Mouse (Mus musculus): ENCODE data around the gene Mustn1. TPM values are rescaled to one million over a fixed set of nuclear protein-coding genes. Genes with fewer than 3 reads are reported as not detected.

Mustn1 gene
- polyA plus RNA-seq, 1 experiment from 2014 or later, result 20.0 TPM

GRCm38 (mm10) chr14:30880811-30881717 lies 2.1 kb downstream of the Mustn1 start:
- no peaks in the 10 kb centered on the region for H3K27me3 ChIP-seq
- H3K9me3 ChIP-seq (replicated peaks), result no peaks in the 10 kb centered on the region
- ATAC-seq (ENCODE audit: insufficient number of reproducible peaks, low FRiP score, low TSS enrichment, low read depth), result no peak
- H3K36me3 ChIP-seq, result no peaks in the 10 kb centered on the region
- no peak overlapping the region for H3K4me3 ChIP-seq (replicated peaks)
- no peak overlapping the region for H3K9ac ChIP-seq
- H3K27ac ChIP-seq (replicated peaks), result no peak overlapping the region
- H3K4me2 ChIP-seq (replicated peaks), result no peak overlapping the region
- H3K4me1 ChIP-seq, result peaks cover 19% of the 10 kb centered on the region
- WGBS, result 80% methylated on average over 17 of the region's 17 CpGs

- Histone ChIP-seq H3K27ac (replicated peaks) (no peak overlapping the region), H3K4me2 (replicated peaks) (no peak overlapping the region), H3K9me3 (replicated peaks) (no peaks in the 10 kb centered on the region), H3K27me3 (no peaks in the 10 kb centered on the region), H3K9ac (no peak overlapping the region), H3K36me3 (no peaks in the 10 kb centered on the region), H3K4me3 (replicated peaks) (no peak overlapping the region), H3K4me1 (peaks cover 19% of the 10 kb centered on the region)
- WGBS, result 92% methylated on average over 3 of the region's 3 CpGs
- no peak for ATAC-seq (ENCODE audit: insufficient number of reproducible peaks, low FRiP score, low TSS enrichment, low read depth)
Measured at GRCm38 (mm10) chr14:30881718-30882108, 2.7 kb downstream of the Mustn1 start.

GRCm38 (mm10) chr14:30885298-30885697 lies 6.3 kb downstream of the Mustn1 start:
- Histone ChIP-seq H3K9me3 (replicated peaks) (no peaks in the 10 kb centered on the region), H3K4me1 (peaks cover 6% of the 10 kb centered on the region; the same call in 1 of the 2 replicates), H3K27ac (replicated peaks) (no peak overlapping the region), H3K27me3 (no peaks in the 10 kb centered on the region), H3K36me3 (no peaks in the 10 kb centered on the region), H3K9ac (no peak overlapping the region), H3K4me3 (replicated peaks) (no peak overlapping the region), H3K4me2 (replicated peaks) (no peak overlapping the region)
- WGBS, result 5% methylated on average over 3 of the region's 3 CpGs
- no peak for ATAC-seq (ENCODE audit: insufficient number of reproducible peaks, low FRiP score, low TSS enrichment, low read depth)

DNA sequence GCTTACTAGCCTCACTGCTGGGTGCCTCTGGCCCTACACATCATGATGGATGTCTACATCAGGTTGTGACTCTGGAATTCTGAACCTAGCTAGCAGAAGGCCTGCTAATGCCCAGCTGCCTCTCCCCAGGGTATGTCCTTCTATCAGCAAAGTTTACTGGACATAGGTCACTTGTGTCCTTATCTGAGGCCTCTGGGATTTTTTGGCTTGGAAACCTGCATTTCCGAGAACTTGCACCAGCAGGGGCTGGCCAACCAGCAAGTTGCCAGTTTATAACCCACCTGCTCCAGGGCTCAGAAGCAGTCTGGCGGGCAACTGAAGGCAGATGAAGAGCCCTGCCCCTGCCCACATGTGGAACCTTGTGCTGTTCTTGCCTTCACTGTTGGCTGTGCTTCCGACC lies 7.2 kb downstream of the Mustn1 start, which contains the start of gene Itih4:
TSS of gene Itih4 (plus strand) at position 273 of the 400 bp plus-strand sequence.
- H3K36me3 ChIP-seq, result no peaks in the 10 kb centered on the region
- H3K27me3 ChIP-seq, result no peaks in the 10 kb centered on the region
- no peak within 1 kb of the TSS for H3K27ac ChIP-seq (replicated peaks)
- H3K4me3 ChIP-seq (replicated peaks), result no peak within 1 kb of the TSS
- H3K9me3 ChIP-seq (replicated peaks), result no peaks in the 10 kb centered on the region
- peaks cover 6% of the 10 kb centered on the region; the same call in 1 of the 2 replicates for H3K4me1 ChIP-seq
- no peak within 1 kb of the TSS for H3K9ac ChIP-seq
- H3K4me2 ChIP-seq (replicated peaks), result no peak within 1 kb of the TSS
- WGBS, result 85% methylated on average over 3 of the region's 3 CpGs
- ATAC-seq (ENCODE audit: insufficient number of reproducible peaks, low FRiP score, low TSS enrichment, low read depth), result no peak

GRCm38 (mm10) chr14:30888271-30888732 lies 9.3 kb downstream of the Mustn1 start:
- Histone ChIP-seq H3K27ac (replicated peaks) (no peak overlapping the region), H3K4me2 (replicated peaks) (peak overlapping the region; percentile 24; the same call in 1 of the 2 replicates), H3K4me1 (peaks cover 6% of the 10 kb centered on the region; the same call in 1 of the 2 replicates), H3K9ac (no peak overlapping the region), H3K4me3 (replicated peaks) (no peak overlapping the region; the same call in 1 of the 2 replicates), H3K36me3 (no peaks in the 10 kb centered on the region), H3K9me3 (replicated peaks) (no peaks in the 10 kb centered on the region), H3K27me3 (no peaks in the 10 kb centered on the region)
- 11% methylated on average over 9 of the region's 9 CpGs for WGBS
- ATAC-seq (ENCODE audit: insufficient number of reproducible peaks, low FRiP score, low TSS enrichment, low read depth), result no peak

DNA sequence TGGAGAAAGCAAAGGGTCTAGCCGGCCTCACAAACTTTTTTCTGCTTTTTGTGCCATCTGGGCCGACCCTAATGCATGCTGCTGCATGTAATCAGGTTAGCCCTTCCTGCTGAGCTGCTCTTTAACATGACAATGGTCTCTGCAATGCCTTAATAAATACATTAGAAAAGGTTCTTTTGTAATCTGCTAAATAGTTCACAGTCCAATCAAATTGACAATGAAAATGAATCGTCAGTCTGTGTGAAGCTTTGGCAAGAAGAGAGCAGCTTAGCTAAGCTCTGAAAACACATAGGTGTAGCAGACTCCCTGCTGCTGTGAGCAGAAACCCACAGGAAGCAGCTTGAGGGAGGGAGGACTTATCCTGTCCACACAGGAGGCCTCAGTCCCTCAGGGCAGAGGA lies 21.0 kb downstream of the Mustn1 start:
- H3K27me3 ChIP-seq, result no peaks in the 10 kb centered on the region
- no peak overlapping the region for H3K4me3 ChIP-seq (replicated peaks)
- 51% methylated on average over 3 of the region's 3 CpGs for WGBS
- no peak overlapping the region for H3K9ac ChIP-seq
- no peak overlapping the region for H3K27ac ChIP-seq (replicated peaks)
- H3K9me3 ChIP-seq (replicated peaks), result no peaks in the 10 kb centered on the region
- no peaks in the 10 kb centered on the region for H3K4me1 ChIP-seq
- H3K4me2 ChIP-seq (replicated peaks), result no peak overlapping the region
- ATAC-seq (ENCODE audit: insufficient number of reproducible peaks, low FRiP score, low TSS enrichment, low read depth), result no peak
- no peaks in the 10 kb centered on the region for H3K36me3 ChIP-seq

DNA sequence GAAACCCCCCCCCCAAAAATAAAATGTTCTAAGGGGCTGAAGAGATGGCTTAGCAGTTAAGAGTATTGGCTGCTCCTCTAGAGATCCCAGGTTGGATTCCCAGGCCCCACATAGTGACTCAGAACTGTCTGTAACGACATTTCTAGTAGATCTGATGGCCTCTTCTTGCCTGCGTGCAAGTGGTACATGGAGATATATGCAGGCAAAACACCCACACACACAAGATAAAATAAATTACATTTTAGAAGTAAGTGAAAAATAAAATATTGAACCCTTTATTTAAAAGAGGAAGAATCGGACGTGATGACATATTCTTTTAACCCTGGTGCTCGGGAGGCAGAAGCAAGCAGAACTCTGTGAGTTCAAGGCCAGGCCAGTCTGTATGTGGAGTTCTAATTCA lies 23.6 kb downstream of the Mustn1 start:
- Histone ChIP-seq H3K9me3 (replicated peaks) (no peaks in the 10 kb centered on the region), H3K4me1 (no peaks in the 10 kb centered on the region), H3K27me3 (no peaks in the 10 kb centered on the region), H3K9ac (no peak overlapping the region), H3K36me3 (no peaks in the 10 kb centered on the region), H3K4me2 (replicated peaks) (no peak overlapping the region), H3K27ac (replicated peaks) (no peak overlapping the region), H3K4me3 (replicated peaks) (no peak overlapping the region)
- no peak for ATAC-seq (ENCODE audit: insufficient number of reproducible peaks, low FRiP score, low TSS enrichment, low read depth)
- WGBS, result 89% methylated on average over 5 of the region's 5 CpGs

GRCm38 (mm10) chr14:30903036-30903435 lies 24.0 kb downstream of the Mustn1 start:
- Histone ChIP-seq H3K9me3 (replicated peaks) (no peaks in the 10 kb centered on the region), H3K4me2 (replicated peaks) (no peak overlapping the region), H3K4me3 (replicated peaks) (no peak overlapping the region), H3K27ac (replicated peaks) (no peak overlapping the region), H3K36me3 (no peaks in the 10 kb centered on the region), H3K9ac (no peak overlapping the region), H3K27me3 (no peaks in the 10 kb centered on the region), H3K4me1 (no peaks in the 10 kb centered on the region)
- no peak for ATAC-seq (ENCODE audit: insufficient number of reproducible peaks, low FRiP score, low TSS enrichment, low read depth)
- WGBS, result 52% methylated on average over 3 of the region's 3 CpGs

DNA sequence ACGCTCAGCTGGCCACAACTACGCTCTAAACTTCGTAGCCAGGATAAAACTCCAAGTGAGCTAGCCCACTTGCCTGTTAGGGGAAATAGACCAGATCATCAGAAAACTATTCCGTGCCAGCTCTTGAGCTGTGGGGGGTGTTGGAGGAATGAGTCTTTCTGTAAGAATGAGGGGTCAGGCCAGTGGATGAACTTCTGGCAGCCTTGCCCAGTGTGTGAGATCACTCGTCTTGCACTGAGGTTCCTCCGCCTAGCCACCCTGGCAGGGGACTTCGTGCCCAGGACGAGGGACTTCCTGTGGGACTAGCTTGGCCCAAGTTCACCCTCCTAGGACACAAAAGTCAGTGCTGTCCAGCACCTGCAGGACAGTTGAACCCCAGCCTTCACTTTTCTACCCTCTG lies 25.3 kb downstream of the Mustn1 start:
- no peaks in the 10 kb centered on the region for H3K9me3 ChIP-seq (replicated peaks)
- WGBS, result 74% methylated on average over 8 of the region's 8 CpGs
- H3K4me3 ChIP-seq (replicated peaks), result no peak overlapping the region
- no peak overlapping the region for H3K9ac ChIP-seq
- H3K4me1 ChIP-seq, result no peaks in the 10 kb centered on the region
- H3K4me2 ChIP-seq (replicated peaks), result no peak overlapping the region
- no peak overlapping the region for H3K27ac ChIP-seq (replicated peaks)
- no peaks in the 10 kb centered on the region for H3K27me3 ChIP-seq
- no peaks in the 10 kb centered on the region for H3K36me3 ChIP-seq
- ATAC-seq (ENCODE audit: insufficient number of reproducible peaks, low FRiP score, low TSS enrichment, low read depth), result no peak

GRCm38 (mm10) chr14:30906001-30906400 lies 27.0 kb downstream of the Mustn1 start:
- no peak overlapping the region for H3K27ac ChIP-seq (replicated peaks)
- H3K36me3 ChIP-seq, result no peaks in the 10 kb centered on the region
- H3K4me1 ChIP-seq, result no peaks in the 10 kb centered on the region
- 84% methylated on average over 6 of the region's 6 CpGs for WGBS
- no peaks in the 10 kb centered on the region for H3K27me3 ChIP-seq
- H3K9me3 ChIP-seq (replicated peaks), result no peaks in the 10 kb centered on the region
- H3K4me3 ChIP-seq (replicated peaks), result no peak overlapping the region
- no peak for ATAC-seq (ENCODE audit: insufficient number of reproducible peaks, low FRiP score, low TSS enrichment, low read depth)
- H3K4me2 ChIP-seq (replicated peaks), result no peak overlapping the region
- H3K9ac ChIP-seq, result no peak overlapping the region

DNA sequence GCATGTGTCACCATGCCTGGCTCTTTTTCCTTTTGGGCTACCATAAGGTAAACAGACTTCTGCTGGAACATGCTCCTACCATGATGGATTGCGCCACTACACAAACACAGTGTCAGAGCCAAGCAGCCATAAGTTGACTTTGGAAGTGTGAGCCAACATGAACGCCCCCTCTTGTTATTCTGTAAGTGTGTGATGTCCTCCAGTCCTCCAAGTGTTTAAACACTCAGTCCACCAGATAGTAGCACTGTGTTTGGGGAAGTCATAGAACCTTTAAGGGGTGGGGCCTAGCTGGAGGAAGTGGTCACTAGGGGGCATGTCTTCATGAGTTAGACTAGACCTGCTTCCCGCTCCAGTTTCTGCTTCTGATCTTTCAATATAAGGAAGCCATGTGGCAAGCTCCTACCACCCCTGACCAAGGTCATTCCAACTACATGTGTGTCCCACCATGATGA lies 28.8 kb downstream of the Mustn1 start:
- Histone ChIP-seq H3K36me3 (no peaks in the 10 kb centered on the region), H3K9ac (no peak overlapping the region), H3K27ac (replicated peaks) (no peak overlapping the region), H3K27me3 (no peaks in the 10 kb centered on the region), H3K4me3 (replicated peaks) (no peak overlapping the region), H3K4me1 (no peaks in the 10 kb centered on the region), H3K9me3 (replicated peaks) (no peaks in the 10 kb centered on the region), H3K4me2 (replicated peaks) (no peak overlapping the region)
- 83% methylated on average over 3 of the region's 3 CpGs for WGBS
- no peak for ATAC-seq (ENCODE audit: insufficient number of reproducible peaks, low FRiP score, low TSS enrichment, low read depth)

All from embryonic facial prominence, embryonic 15.5 days (tissue).